Mouse (Mus musculus): Measurements from ENCODE around the gene Ppdpf. TPM values are rescaled to one million over a fixed set of nuclear protein-coding genes. Genes with fewer than 3 reads are reported as not detected.

The Ppdpf gene
- polyA plus RNA-seq, 1 experiment from 2014 or later, result 282 TPM

Other genes starting within 250 kb of the Ppdpf start
- gene Nkain4, start 232.5 kb upstream of the Ppdpf start, polyA plus RNA-seq (2015; fragmentation: Nextera tagmentation; extraction: Ambion mirVana), result 12.9 and 17.6 TPM in 2 replicates
- gene Arfgap1, start 220.0 kb upstream of the Ppdpf start, polyA plus RNA-seq (2015; fragmentation: Nextera tagmentation; extraction: Ambion mirVana), result 135 and 144 TPM in 2 replicates
- 3.3 and 3.5 TPM in 2 replicates for gene Col20a1, start 200.7 kb upstream of the Ppdpf start, polyA plus RNA-seq (2015; fragmentation: Nextera tagmentation; extraction: Ambion mirVana)
- gene Chrna4, start 143.7 kb upstream of the Ppdpf start, polyA plus RNA-seq (2015; fragmentation: Nextera tagmentation; extraction: Ambion mirVana), result 3.4 and 3.5 TPM in 2 replicates
- gene Kcnq2, start 51.9 kb upstream of the Ppdpf start, polyA plus RNA-seq (2015; fragmentation: Nextera tagmentation; extraction: Ambion mirVana), result 0.39 and 0.42 TPM in 2 replicates
- 0.21 and 0.25 TPM in 2 replicates for gene Eef1a2, start 30.2 kb upstream of the Ppdpf start, polyA plus RNA-seq (2015; fragmentation: Nextera tagmentation; extraction: Ambion mirVana)
- 1.5 and 1.6 TPM in 2 replicates for gene Ptk6, start 15.5 kb downstream of the Ppdpf start, polyA plus RNA-seq (2015; fragmentation: Nextera tagmentation; extraction: Ambion mirVana)
- 0.64 and 0.76 TPM in 2 replicates for gene Srms, start 25.9 kb downstream of the Ppdpf start, polyA plus RNA-seq (2015; fragmentation: Nextera tagmentation; extraction: Ambion mirVana)
- gene Fndc11, start 32.8 kb downstream of the Ppdpf start, polyA plus RNA-seq (2015; fragmentation: Nextera tagmentation; extraction: Ambion mirVana), result 0.20 and 0.23 TPM in 2 replicates
- 0.99 and 1.1 TPM in 2 replicates for gene Helz2, start 54.8 kb downstream of the Ppdpf start, polyA plus RNA-seq (2015; fragmentation: Nextera tagmentation; extraction: Ambion mirVana)
- gene Gmeb2, start 100.8 kb downstream of the Ppdpf start, polyA plus RNA-seq (2015; fragmentation: Nextera tagmentation; extraction: Ambion mirVana), result 14.7 and 14.8 TPM in 2 replicates
- gene Stmn3, start 127.3 kb downstream of the Ppdpf start, polyA plus RNA-seq (2015; fragmentation: Nextera tagmentation; extraction: Ambion mirVana), result 16.2 and 24.7 TPM in 2 replicates
- gene Rtel1, start 132.5 kb downstream of the Ppdpf start, polyA plus RNA-seq (2015; fragmentation: Nextera tagmentation; extraction: Ambion mirVana), result 35.5 and 40.8 TPM in 2 replicates
- 43.2 and 44.3 TPM in 2 replicates for gene Zgpat, start 177.7 kb downstream of the Ppdpf start, polyA plus RNA-seq (2015; fragmentation: Nextera tagmentation; extraction: Ambion mirVana)
- 65.2 and 65.3 TPM in 2 replicates for gene Arfrp1, start 178.2 kb downstream of the Ppdpf start, polyA plus RNA-seq (2015; fragmentation: Nextera tagmentation; extraction: Ambion mirVana)
- 23.6 and 24.7 TPM in 2 replicates for gene Lime1, start 192.8 kb downstream of the Ppdpf start, polyA plus RNA-seq (2015; fragmentation: Nextera tagmentation; extraction: Ambion mirVana)

Measured in embryonic facial prominence, embryonic 15.5 days (tissue).